Mouse (Mus musculus) limb, embryonic 11.5 days (tissue): ENCODE data around the gene Rcan1. TPM values are rescaled to one million over a fixed set of nuclear protein-coding genes. Genes with fewer than 3 reads are reported as not detected.

Experiments
- polyA plus RNA-seq: library from polyadenylated mRNA; unstranded; fragments of >200 nt; fragmentation: Nextera tagmentation; extraction: Ambion mirVana; gene quantifications from 2 replicates; pipeline ENCODE4 v1.2.1, GENCODE M21; 2014

The Rcan1 gene
- polyA plus RNA-seq, 1 experiment from 2014 or later = 33.0 TPM

Other genes starting within 250 kb of the Rcan1 start
- gene Kcne2, start 178.5 kb downstream of the Rcan1 start, polyA plus RNA-seq = 0.27 TPM in 1 of 2 replicates, not detected in the other
- gene Smim11, start 169.6 kb downstream of the Rcan1 start, polyA plus RNA-seq = 124 and 127 TPM in 2 replicates
- gene Fam243, start 149.4 kb downstream of the Rcan1 start, polyA plus RNA-seq = not detected in 2 replicates
- gene Kcne1, start 111.4 kb downstream of the Rcan1 start, polyA plus RNA-seq = 0.09 and 0.11 TPM in 2 replicates
- gene Clic6, start 14.9 kb upstream of the Rcan1 start, polyA plus RNA-seq = 0.41 TPM in 2 replicates